Mouse (Mus musculus): ENCODE data around the gene Sebox. TPM values are rescaled to one million over a fixed set of nuclear protein-coding genes. Genes with fewer than 3 reads are reported as not detected.
A peak's percentile ranks its signal among the peaks of the same experiment; 100 is the strongest.

Gene Sebox
- polyA plus RNA-seq (2015; fragmentation: Nextera tagmentation; extraction: Ambion mirVana), result 0.22 TPM in 1 of 2 replicates, not detected in the other

DNA sequence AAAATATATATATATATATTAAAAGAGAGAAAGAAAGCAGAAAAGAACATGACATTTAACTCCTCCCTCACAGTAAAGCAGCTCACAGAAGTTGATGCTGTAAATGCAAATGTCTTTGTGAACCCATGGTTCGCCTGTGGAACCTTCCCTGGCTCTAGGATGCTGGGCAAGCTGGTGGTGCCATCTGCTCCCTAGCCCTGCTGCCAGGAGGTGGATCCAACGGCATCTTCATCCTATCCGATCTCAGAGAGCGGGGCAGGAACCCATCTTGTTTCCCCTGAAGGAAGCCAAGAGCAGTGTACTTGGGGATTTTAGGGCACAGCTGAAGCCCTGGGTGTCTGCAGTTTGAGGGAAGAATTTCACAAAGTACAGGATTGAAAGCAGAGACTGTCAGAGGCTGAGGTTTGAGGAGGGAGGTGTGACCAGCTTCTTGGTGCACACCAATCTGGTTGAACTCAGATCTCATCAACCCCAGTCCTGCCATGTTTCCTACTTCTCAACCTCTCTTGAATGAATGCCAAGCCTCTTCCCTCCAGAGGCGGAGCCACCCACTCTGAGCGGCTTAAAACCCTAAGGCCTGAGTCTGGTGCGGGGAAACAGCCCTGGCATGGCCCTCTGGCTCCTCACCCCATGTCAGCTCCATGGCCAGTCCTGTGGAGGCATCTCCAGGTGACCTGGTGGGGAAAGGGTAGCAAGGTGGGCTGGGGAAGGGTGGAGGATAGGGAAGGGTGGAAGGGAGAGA lies at the start of gene Sebox:
Sebox (plus strand) TSS at position 539 of the 742 bp plus-strand sequence.
- H3K4me2 ChIP-seq, result no peak within 1 kb of the TSS
- no peak within 1 kb of the TSS for H3K4me3 ChIP-seq
- H3K4me1 ChIP-seq, result peaks cover 2% of the 10 kb centered on the region; the same call in 1 of the 2 replicates
- peaks cover 29% of the 10 kb centered on the region for H3K27me3 ChIP-seq
- H3K27ac ChIP-seq, result no peak within 1 kb of the TSS
- H3K9ac ChIP-seq, result 0 out of 2 replicates have a peak within 1 kb of the TSS, but pooled peaks have one; percentile 4
- H3K9me3 ChIP-seq, result no peaks in the 10 kb centered on the region
- peaks cover 21% of the 10 kb centered on the region for H3K36me3 ChIP-seq
- WGBS, result 62% methylated on average over 7 of the region's 7 CpGs
- no peak for ATAC-seq (ENCODE audit: insufficient number of reproducible peaks, low FRiP score, low TSS enrichment, low read depth)

DNA sequence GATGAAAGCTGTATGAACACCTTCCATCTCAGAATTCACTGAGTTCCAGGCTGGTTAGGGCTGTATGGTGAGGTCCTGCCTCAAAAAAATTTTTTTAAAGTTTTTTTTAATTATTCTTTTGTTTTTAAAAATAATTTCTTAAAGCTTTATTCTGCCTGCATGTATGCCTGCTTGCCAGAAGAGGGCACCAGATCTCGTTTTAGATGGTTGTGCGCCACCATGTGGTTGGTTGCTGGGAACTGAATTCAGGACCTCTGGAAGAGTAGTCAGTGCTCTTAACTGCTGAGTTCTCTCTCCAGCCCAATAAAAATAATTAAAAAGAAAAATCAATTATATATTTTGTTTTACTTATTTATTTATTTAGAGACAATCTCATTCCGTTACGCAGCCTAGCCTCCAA lies 49.6 kb upstream of the Sebox start:
- Histone ChIP-seq H3K9me3 (no peaks in the 10 kb centered on the region), H3K27me3 (no peaks in the 10 kb centered on the region), H3K4me2 (no peak overlapping the region), H3K27ac (no peak overlapping the region), H3K36me3 (no peaks in the 10 kb centered on the region), H3K9ac (no peak overlapping the region), H3K4me3 (no peak overlapping the region), H3K4me1 (no peaks in the 10 kb centered on the region)
- WGBS, result 14% methylated on average over 4 of the region's 4 CpGs
- no peak for ATAC-seq (ENCODE audit: insufficient number of reproducible peaks, low FRiP score, low TSS enrichment, low read depth)

DNA sequence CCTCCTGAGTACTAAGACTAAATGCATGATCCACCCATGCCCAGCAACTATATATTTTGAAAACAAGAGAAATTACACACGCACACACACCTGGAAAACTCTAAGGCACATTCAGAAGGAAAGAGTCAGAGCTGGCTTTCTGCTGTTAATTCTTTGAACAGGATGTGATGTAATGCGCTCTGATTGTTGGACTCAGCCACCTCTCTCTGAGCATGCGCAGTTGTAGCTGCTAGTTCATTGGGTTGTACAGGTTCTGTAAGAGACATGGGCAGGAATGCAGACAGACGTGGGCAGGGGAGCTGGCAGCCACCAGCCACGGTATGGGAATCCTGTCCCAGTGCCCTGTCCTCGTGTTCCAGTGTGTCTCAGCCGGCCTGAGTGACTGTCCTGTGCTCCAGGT lies 49.0 kb upstream of the Sebox start:
- H3K27ac ChIP-seq, result no peak overlapping the region
- no peak overlapping the region for H3K4me2 ChIP-seq
- no peaks in the 10 kb centered on the region for H3K9me3 ChIP-seq
- no peaks in the 10 kb centered on the region for H3K27me3 ChIP-seq
- H3K9ac ChIP-seq, result no peak overlapping the region
- 66% methylated on average over 7 of the region's 7 CpGs for WGBS
- no peaks in the 10 kb centered on the region for H3K36me3 ChIP-seq
- no peak overlapping the region for H3K4me3 ChIP-seq
- no peaks in the 10 kb centered on the region for H3K4me1 ChIP-seq
- no peak for ATAC-seq (ENCODE audit: insufficient number of reproducible peaks, low FRiP score, low TSS enrichment, low read depth)

DNA sequence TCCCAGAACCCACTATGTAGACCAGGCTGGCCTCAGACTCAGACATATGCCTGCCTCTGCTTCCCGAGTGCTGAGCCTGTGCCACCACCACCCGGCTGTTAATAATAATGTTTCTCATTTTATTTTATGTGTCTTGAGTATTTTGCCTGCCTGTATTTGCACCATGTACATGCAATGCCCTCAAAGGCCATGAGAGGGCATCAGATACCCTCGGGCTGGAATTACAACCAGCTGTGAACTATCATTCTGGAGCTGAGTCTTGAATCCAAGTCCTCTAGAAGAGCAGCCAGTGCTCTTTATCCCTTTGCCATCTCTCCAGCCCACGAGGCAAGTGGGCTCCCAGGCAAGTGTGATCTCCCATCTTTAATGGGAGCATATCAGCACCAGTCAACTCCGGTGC lies 47.9 kb upstream of the Sebox start:
- Histone ChIP-seq H3K9ac (no peak overlapping the region), H3K4me3 (no peak overlapping the region), H3K9me3 (no peaks in the 10 kb centered on the region), H3K36me3 (no peaks in the 10 kb centered on the region), H3K27ac (no peak overlapping the region), H3K4me2 (no peak overlapping the region), H3K4me1 (no peaks in the 10 kb centered on the region), H3K27me3 (no peaks in the 10 kb centered on the region)
- 30% methylated on average over 5 of the region's 5 CpGs for WGBS
- no peak for ATAC-seq (ENCODE audit: insufficient number of reproducible peaks, low FRiP score, low TSS enrichment, low read depth)

DNA sequence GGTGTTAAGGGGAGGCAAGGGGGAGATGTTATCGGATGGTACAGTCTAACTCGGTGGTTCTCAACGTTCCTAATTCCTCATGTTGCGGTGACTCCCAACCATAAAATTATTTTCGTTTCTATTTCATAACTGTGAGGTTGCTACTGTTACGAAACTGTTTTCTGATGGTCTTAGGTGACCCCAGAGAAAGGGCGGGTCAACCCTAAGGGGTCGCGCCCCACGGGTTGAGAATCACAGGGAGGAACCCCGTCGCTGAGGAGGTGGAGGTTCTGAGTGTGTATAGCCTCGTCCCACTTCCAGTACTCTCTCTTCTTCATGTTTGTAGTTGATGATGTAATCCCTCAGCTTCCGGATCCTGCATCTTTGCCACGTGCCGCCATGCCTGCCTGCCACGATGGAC lies 44.5 kb upstream of the Sebox start:
- H3K9me3 ChIP-seq, result no peaks in the 10 kb centered on the region
- no peak for ATAC-seq (ENCODE audit: insufficient number of reproducible peaks, low FRiP score, low TSS enrichment, low read depth)
- H3K4me2 ChIP-seq, result no peak overlapping the region
- WGBS, result 80% methylated on average over 17 of the region's 17 CpGs
- no peaks in the 10 kb centered on the region for H3K27me3 ChIP-seq
- no peak overlapping the region for H3K9ac ChIP-seq
- no peaks in the 10 kb centered on the region for H3K36me3 ChIP-seq
- H3K27ac ChIP-seq, result no peak overlapping the region
- no peak overlapping the region for H3K4me3 ChIP-seq
- no peaks in the 10 kb centered on the region for H3K4me1 ChIP-seq

DNA sequence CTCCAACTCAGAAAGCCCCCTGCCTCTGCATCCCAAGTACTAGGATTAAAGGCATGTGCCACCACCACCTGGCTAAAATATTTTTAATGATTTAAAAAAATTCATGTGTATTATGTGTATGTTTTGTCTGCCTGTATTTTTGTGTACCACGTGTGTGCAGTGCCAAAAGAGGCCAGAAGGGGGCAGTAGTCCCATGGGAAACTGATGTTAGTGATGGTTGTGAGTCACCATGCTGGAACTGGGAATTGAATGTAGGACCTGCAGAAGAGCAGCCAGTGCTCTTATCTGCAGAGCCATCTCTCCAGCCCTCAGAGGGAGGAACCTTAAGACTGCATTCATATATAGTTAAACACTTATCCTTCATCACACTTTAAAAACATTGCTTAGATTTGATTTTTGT lies 41.4 kb upstream of the Sebox start:
- H3K9ac ChIP-seq, result no peak overlapping the region
- ATAC-seq (ENCODE audit: insufficient number of reproducible peaks, low FRiP score, low TSS enrichment, low read depth), result no peak
- no peak overlapping the region for H3K27ac ChIP-seq
- H3K4me3 ChIP-seq, result no peak overlapping the region
- H3K4me1 ChIP-seq, result peaks cover 16% of the 10 kb centered on the region
- no peaks in the 10 kb centered on the region for H3K36me3 ChIP-seq
- no peaks in the 10 kb centered on the region for H3K9me3 ChIP-seq
- WGBS, result 63% methylated on average over 1 of the region's 1 CpGs
- no peak overlapping the region for H3K4me2 ChIP-seq
- H3K27me3 ChIP-seq, result no peaks in the 10 kb centered on the region

DNA sequence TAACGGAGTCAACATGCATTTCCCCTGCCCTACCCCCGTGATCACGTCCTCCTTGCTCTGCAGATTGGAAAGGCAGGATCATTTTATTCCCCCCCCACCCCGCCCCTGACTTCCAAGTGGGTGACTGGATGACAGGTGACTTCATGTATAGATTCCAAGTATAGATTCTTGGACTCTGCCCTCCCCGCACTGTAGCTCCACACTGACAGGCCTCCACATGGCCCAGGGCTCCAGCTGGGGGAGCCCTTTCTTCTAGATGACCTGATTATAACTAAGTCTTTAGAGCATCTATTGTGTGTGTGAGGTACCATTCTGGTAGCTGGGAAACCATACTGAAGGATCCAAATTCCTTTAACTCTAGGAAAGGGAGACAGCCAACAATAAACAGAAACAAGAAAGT lies 40.6 kb upstream of the Sebox start:
- H3K9me3 ChIP-seq, result no peaks in the 10 kb centered on the region
- H3K27me3 ChIP-seq, result no peaks in the 10 kb centered on the region
- no peak overlapping the region for H3K4me3 ChIP-seq
- H3K4me2 ChIP-seq, result no peak overlapping the region
- no peaks in the 10 kb centered on the region for H3K36me3 ChIP-seq
- peaks cover 17% of the 10 kb centered on the region for H3K4me1 ChIP-seq
- ATAC-seq (ENCODE audit: insufficient number of reproducible peaks, low FRiP score, low TSS enrichment, low read depth), result no peak
- WGBS, result 58% methylated on average over 5 of the region's 5 CpGs
- H3K9ac ChIP-seq, result no peak overlapping the region
- no peak overlapping the region for H3K27ac ChIP-seq

DNA sequence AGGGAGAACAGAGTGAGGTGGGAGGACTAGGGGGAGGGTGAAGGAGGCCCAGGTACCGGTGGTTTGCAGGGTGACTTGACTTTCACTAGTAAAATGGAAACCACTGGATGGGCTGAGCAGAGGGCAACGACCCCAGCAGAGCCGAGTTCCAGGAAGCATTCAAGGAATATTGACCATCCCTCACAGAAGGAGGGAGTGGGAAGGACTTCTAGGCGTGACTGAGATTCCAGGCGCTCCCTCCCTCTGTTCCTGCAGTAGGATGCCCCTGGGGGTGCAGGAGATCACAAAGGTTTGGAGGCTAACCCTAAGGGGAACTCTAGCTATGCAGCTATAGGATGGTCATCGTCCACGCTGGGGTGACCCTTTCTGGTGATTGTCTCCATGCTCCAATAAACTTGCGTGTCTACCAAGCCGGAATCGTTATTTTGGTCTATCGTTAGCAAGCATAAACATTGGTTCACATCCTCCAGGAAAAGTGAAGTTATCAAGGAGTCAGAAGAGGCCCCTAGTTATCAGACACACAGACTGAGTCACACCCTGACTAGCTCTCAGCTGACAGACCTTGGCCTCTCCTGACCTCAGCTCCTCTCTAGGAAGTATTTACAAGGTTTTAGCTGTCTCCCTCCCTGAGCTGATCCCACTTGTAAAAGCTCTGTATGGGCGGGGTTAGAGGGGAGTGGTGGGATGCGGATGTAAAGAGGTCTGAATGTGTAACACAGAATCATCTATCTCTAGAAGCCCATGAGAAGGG lies 39.8 kb upstream of the Sebox start:
- Histone ChIP-seq H3K4me2 (no peak overlapping the region), H3K9ac (no peak overlapping the region), H3K27ac (no peak overlapping the region), H3K36me3 (no peaks in the 10 kb centered on the region), H3K4me1 (peaks cover 17% of the 10 kb centered on the region), H3K27me3 (no peaks in the 10 kb centered on the region), H3K4me3 (no peak overlapping the region), H3K9me3 (no peaks in the 10 kb centered on the region)
- ATAC-seq (ENCODE audit: insufficient number of reproducible peaks, low FRiP score, low TSS enrichment, low read depth), result no peak
- WGBS, result 48% methylated on average over 13 of the region's 13 CpGs

DNA sequence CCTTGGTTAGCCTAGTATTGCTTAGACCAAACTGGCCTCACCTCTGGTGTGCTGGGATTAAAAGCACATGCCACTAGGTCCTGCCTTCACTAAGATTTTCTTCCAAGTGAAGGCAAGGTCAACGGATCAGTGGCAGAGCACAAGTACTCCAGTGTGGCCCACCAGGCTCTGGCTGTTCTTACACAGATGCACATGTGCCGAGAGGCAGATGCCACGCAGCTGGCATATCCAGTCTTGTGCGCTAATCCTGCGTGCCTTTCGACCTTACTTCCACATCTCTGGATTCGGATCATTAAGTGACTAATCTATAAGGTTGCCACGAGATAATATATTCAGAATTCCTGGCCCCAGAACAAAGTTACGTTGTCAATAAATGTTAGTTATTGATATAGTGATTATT lies 38.1 kb upstream of the Sebox start:
- no peak for ATAC-seq (ENCODE audit: insufficient number of reproducible peaks, low FRiP score, low TSS enrichment, low read depth)
- H3K27ac ChIP-seq, result peak overlapping the region; percentile 94

DNA sequence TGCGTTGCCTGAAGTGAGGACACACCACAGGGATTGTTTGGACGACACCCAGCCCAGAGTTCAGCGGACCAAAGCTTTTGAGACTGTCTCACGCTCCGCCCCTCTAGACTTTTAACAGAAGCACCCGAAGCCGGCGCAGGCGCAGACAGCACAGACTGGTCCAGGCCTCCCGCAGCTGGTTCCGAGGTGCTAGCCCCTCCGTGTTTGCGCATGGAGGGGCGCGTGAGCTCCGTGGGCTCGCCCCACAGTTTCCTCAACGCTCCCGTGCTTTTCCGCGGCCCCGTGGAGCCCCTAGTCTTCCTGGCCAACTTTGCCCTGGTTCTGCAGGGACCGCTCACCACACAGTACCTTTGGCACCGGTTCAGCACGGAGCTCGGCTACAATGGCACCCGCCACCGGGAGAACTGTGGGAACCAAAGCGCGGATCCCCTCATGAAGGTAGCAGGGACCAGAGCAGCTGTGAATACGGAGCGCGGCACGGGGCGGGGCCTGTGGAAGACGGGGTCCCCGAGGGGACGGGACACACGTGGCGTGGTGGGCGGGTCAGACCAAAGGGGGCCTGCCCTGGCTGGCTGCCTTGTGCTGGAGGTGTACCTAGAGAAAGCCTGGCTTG lies 37.6 kb upstream of the Sebox start, which contains the start of gene Slc46a1:
Slc46a1 (plus strand) TSS at position 130 of the 613 bp plus-strand sequence.
- under 1% methylated on average over 41 of the region's 41 CpGs for WGBS
- peak within 1 kb of the TSS; percentile 76 for H3K4me2 ChIP-seq

More for the DNA sequence above, 38.1 kb upstream of the Sebox start:
- H3K4me2 ChIP-seq, result peak overlapping the region; percentile 76
- peaks cover 17% of the 10 kb centered on the region for H3K4me1 ChIP-seq
- 31% methylated on average over 9 of the region's 9 CpGs for WGBS
- peak overlapping the region; percentile 67 for H3K4me3 ChIP-seq
- H3K36me3 ChIP-seq, result 0 out of 2 replicates have a peak, but pooled peaks cover 2% of the 10 kb centered on the region
- no peaks in the 10 kb centered on the region for H3K27me3 ChIP-seq
- H3K9ac ChIP-seq, result peak overlapping the region; percentile 52; the same call in 1 of the 2 replicates
- no peaks in the 10 kb centered on the region for H3K9me3 ChIP-seq

DNA sequence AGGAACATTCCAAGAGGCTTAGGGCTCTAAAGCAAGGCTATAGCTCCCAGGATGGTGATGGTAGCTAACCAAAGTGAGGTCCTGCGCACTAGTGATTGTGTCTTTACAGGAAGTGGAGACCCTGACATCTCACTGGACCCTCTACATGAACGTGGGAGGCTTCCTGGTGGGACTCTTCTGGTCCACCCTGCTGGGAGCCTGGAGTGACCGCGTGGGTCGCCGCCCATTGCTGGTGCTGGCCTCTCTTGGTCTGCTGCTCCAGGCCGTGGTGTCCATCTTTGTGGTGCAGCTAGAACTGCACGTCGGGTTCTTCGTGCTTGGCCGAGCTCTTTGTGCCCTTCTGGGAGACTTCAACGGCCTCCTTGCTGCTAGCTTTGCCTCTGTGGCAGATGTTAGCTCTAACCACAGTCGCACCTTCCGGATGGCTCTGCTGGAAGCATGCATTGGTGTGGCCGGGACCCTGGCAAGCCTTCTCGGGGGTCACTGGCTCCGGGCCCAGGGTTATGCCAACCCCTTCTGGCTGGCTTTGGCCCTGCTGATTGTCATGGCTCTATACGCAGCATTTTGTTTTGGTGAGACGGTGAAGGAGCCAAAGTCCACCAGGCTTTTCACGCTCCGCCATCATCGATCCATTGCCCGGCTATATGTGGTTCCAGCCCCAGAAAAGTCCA lies 36.9 kb upstream of the Sebox start:
- peak; percentile 15; the same call in 1 of the 2 replicates for ATAC-seq (ENCODE audit: insufficient number of reproducible peaks, low FRiP score, low TSS enrichment, low read depth)
- Histone ChIP-seq H3K27me3 (no peaks in the 10 kb centered on the region), H3K4me3 (peak overlapping the region; percentile 67), H3K4me2 (peak overlapping the region; percentile 76), H3K9me3 (no peaks in the 10 kb centered on the region), H3K27ac (peak overlapping the region; percentile 94), H3K4me1 (peaks cover 17% of the 10 kb centered on the region), H3K36me3 (peaks cover 9% of the 10 kb centered on the region; the same call in 1 of the 2 replicates), H3K9ac (peak overlapping the region; percentile 52; the same call in 1 of the 2 replicates)
- WGBS, result 71% methylated on average over 23 of the region's 23 CpGs

More for the DNA sequence above, 37.6 kb upstream of the Sebox start, which contains the start of gene Slc46a1:
- Histone ChIP-seq H3K9me3 (no peaks in the 10 kb centered on the region), H3K9ac (peak within 1 kb of the TSS; percentile 52), H3K27me3 (no peaks in the 10 kb centered on the region), H3K36me3 (peaks cover 3% of the 10 kb centered on the region; the same call in 1 of the 2 replicates), H3K4me3 (peak within 1 kb of the TSS; percentile 67), H3K27ac (peak within 1 kb of the TSS; percentile 94), H3K4me1 (peaks cover 17% of the 10 kb centered on the region)
- ATAC-seq (ENCODE audit: insufficient number of reproducible peaks, low FRiP score, low TSS enrichment, low read depth), result peak; percentile 94

All from limb, embryonic 15.5 days (tissue).